24 mouse cellular contexts compared by ENCODE assay signal in the genomic region with DNA sequence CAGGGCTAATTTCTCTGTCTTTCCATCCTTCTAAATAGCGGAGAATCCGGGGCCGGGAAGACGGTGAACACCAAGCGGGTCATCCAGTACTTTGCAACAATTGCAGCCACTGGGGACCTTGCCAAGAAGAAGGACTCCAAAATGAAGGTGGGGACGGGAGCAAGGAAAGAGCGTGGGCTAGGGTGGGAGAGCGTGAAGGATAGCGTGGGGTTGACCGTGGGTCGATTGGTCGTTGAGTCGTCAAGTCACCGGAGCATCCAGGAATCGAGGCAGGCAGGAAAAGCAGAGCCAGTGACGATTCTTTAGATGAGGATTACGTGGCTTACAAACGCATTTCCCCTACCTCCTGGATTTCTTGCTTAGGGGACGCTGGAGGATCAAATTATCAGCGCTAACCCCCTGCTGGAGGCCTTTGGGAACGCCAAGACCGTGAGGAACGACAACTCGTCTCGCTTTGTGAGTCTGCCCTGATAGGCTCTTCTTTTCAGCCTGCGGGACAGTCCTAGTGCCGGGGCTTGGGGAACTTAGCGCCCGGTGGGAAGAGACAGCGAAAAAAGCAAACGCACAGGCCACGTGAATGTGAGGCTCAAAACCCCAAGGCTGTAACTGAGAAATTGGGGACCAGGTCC. TPM values are rescaled to one million over a fixed set of nuclear protein-coding genes. Genes with fewer than 3 reads are reported as not detected.
DNase-seq lines count a peak whose midpoint lies in the region; ATAC-seq and TF ChIP-seq lines count a peak whose summit lies in the region.
"Had no signal": no experiment of that assay in that cellular context is flagged by ENCODE, and none has a peak within 500 bp of the region (broad histone marks: within the 10 kb centered on the region; RNA-seq: fewer than 3 reads in every experiment).

No protein-coding gene starts in this region.

- H3K9ac ChIP-seq in hindbrain, postnatal 0 days (replicated peaks; ENCODE audit: low read length) = no peak overlapping the region
- no peak overlapping the region for H3K9ac ChIP-seq in midbrain, postnatal 0 days (replicated peaks; ENCODE audit: low read length, poor library complexity, severe bottlenecking)
- no peak overlapping the region for H3K9ac ChIP-seq in midbrain, embryonic 15.5 days
- H3K9ac ChIP-seq: forebrain, embryonic 15.5 days; hindbrain, embryonic 13.5 days; limb, embryonic 13.5 days; liver, embryonic 13.5 days; neural tube, embryonic 13.5 days had no signal

- H3K4me1 ChIP-seq in hindbrain, postnatal 0 days (ENCODE audit: insufficient read depth, low read length) = 0 out of 2 replicates have a peak, but pooled peaks cover 5% of the 10 kb centered on the region
- H3K4me1 ChIP-seq in hindbrain, embryonic 10.5 days (replicated peaks) = peaks cover 35% of the 10 kb centered on the region
- H3K4me1 ChIP-seq in midbrain, postnatal 0 days (ENCODE audit: insufficient read depth, low read length) = no peaks in the 10 kb centered on the region
- no peaks in the 10 kb centered on the region for H3K4me1 ChIP-seq in midbrain, embryonic 15.5 days
- H3K4me1 ChIP-seq: forebrain, embryonic 15.5 days had no signal

- TF ChIP-seq CTCF in hindbrain, postnatal 0 days (IDR thresholded peaks at IDR 0.05; ENCODE audit: low read depth) = peak; percentile 35; the same call in 1 of the 2 replicates
- peak; percentile 20; the same call in 1 of the 2 replicates for TF ChIP-seq CTCF in midbrain, postnatal 0 days (IDR thresholded peaks at IDR 0.05)

- H3K4me3 ChIP-seq in hindbrain, postnatal 0 days (ENCODE audit: low read length) = no peak overlapping the region
- no peak overlapping the region for H3K4me3 ChIP-seq in hindbrain, embryonic 10.5 days
- H3K4me3 ChIP-seq in midbrain, postnatal 0 days (ENCODE audit: low read depth, low read length) = no peak overlapping the region
- H3K4me3 ChIP-seq in midbrain, embryonic 15.5 days = no peak overlapping the region
- H3K4me3 ChIP-seq: forebrain, embryonic 15.5 days; heart, embryonic 10.5 days; hindbrain, embryonic 13.5 days; limb, embryonic 13.5 days; liver, embryonic 13.5 days; neural tube, embryonic 13.5 days had no signal

- ATAC-seq in hindbrain, postnatal 0 days = no peak
- no peak for ATAC-seq in midbrain, postnatal 0 days (ENCODE audit: low FRiP score)
- no peak for ATAC-seq in midbrain, embryonic 15.5 days (replicated peaks)
- ATAC-seq: forebrain, embryonic 15.5 days; lung, postnatal 0 days had no signal

- no peak overlapping the region for H3K27ac ChIP-seq in hindbrain, postnatal 0 days
- no peak overlapping the region for H3K27ac ChIP-seq in hindbrain, embryonic 10.5 days
- H3K27ac ChIP-seq in midbrain, postnatal 0 days (ENCODE audit: low read depth, low read length) = no peak overlapping the region
- H3K27ac ChIP-seq in midbrain, embryonic 15.5 days = no peak overlapping the region
- H3K27ac ChIP-seq: forebrain, embryonic 15.5 days; heart, embryonic 10.5 days; hindbrain, embryonic 13.5 days; limb, embryonic 13.5 days; liver, embryonic 13.5 days; neural tube, embryonic 13.5 days had no signal

- no peaks in the 10 kb centered on the region for H3K9me3 ChIP-seq in hindbrain, postnatal 0 days (ENCODE audit: low read length)
- no peaks in the 10 kb centered on the region for H3K9me3 ChIP-seq in hindbrain, embryonic 10.5 days
- H3K9me3 ChIP-seq in midbrain, postnatal 0 days (ENCODE audit: low read length) = no peaks in the 10 kb centered on the region
- H3K9me3 ChIP-seq in midbrain, embryonic 15.5 days = no peaks in the 10 kb centered on the region
- H3K9me3 ChIP-seq: forebrain, embryonic 15.5 days; G1E; heart, embryonic 10.5 days; hindbrain, embryonic 13.5 days; limb, embryonic 13.5 days; liver, embryonic 13.5 days; neural tube, embryonic 13.5 days had no signal

- peak overlapping the region; percentile 21; the same call in 1 of the 2 replicates for H3K4me2 ChIP-seq in hindbrain, postnatal 0 days (ENCODE audit: low read depth, low read length)
- H3K4me2 ChIP-seq in midbrain, postnatal 0 days (ENCODE audit: low read depth, low read length, poor library complexity, severe bottlenecking) = no peak overlapping the region
- no peak overlapping the region for H3K4me2 ChIP-seq in midbrain, embryonic 15.5 days
- H3K4me2 ChIP-seq: forebrain, embryonic 15.5 days; hindbrain, embryonic 13.5 days; limb, embryonic 13.5 days; liver, embryonic 13.5 days; neural tube, embryonic 13.5 days had no signal

- no peaks in the 10 kb centered on the region for H3K36me3 ChIP-seq in hindbrain, postnatal 0 days (ENCODE audit: insufficient read depth, low read length)
- no peaks in the 10 kb centered on the region for H3K36me3 ChIP-seq in hindbrain, embryonic 10.5 days
- H3K36me3 ChIP-seq in midbrain, postnatal 0 days (ENCODE audit: insufficient read depth, low read length) = no peaks in the 10 kb centered on the region
- no peaks in the 10 kb centered on the region for H3K36me3 ChIP-seq in midbrain, embryonic 15.5 days (replicated peaks)
- H3K36me3 ChIP-seq: forebrain, embryonic 15.5 days; G1E; heart, embryonic 10.5 days; hindbrain, embryonic 13.5 days; limb, embryonic 13.5 days; liver, embryonic 13.5 days; neural tube, embryonic 13.5 days had no signal

- H3K27me3 ChIP-seq in hindbrain, postnatal 0 days (ENCODE audit: insufficient read depth, low read length) = peaks cover 13% of the 10 kb centered on the region; the same call in 1 of the 2 replicates
- peaks cover 33% of the 10 kb centered on the region for H3K27me3 ChIP-seq in hindbrain, embryonic 10.5 days (ENCODE audit: insufficient read depth, poor library complexity, severe bottlenecking)
- 0 out of 2 replicates have a peak, but pooled peaks cover 7% of the 10 kb centered on the region for H3K27me3 ChIP-seq in midbrain, postnatal 0 days (ENCODE audit: insufficient read depth, low read length)
- peaks cover 12% of the 10 kb centered on the region for H3K27me3 ChIP-seq in midbrain, embryonic 15.5 days (replicated peaks)

- DNase-seq in hindbrain, postnatal 0 days (ENCODE audit: low spot score) = no peak
- no peak for DNase-seq in hindbrain, embryonic 10.5 days (ENCODE audit: low spot score)
- no peak for DNase-seq in midbrain, postnatal 0 days (ENCODE audit: low spot score)
- peak; percentile 82 for DNase-seq in ZHBTc4 (ENCODE audit: low read depth, low spot score)
- no peak for DNase-seq in natural killer cell, adult 2 months (ENCODE audit: low spot score in 2 of 2)
- no peak for DNase-seq in left cerebral cortex, postnatal 36 days (ENCODE audit: low spot score in 2 of 2)
- DNase-seq: adrenal gland, postnatal 36 days; cerebellum, adult 2 months; gastrocnemius, postnatal 36 days; kidney, adult 11 months; liver, embryonic 13.5 days; right cerebral cortex, postnatal 25 days; thymus, adult 18-20 months; thymus, postnatal 4 days had no signal

- intact Hi-C loops in left cerebral cortex, postnatal 36 days (cut with DNase I) = loop anchor here (2.0 kb wide), 1 partner anchor 59 kb away; the partner anchor contains the start of gene Tmem220

- WGBS in hindbrain, postnatal 0 days = 46% methylated on average over 32 of the region's 32 CpGs
- WGBS in hindbrain, embryonic 10.5 days = 38% methylated on average over 32 of the region's 32 CpGs
- WGBS in midbrain, postnatal 0 days = 38% methylated on average over 32 of the region's 32 CpGs
- WGBS in midbrain, embryonic 15.5 days = 42% methylated on average over 32 of the region's 32 CpGs

RNA-seq across cellular contexts. Expression of gene Myh3, which starts 5.7 kb away (rescaled TPM):
- 1.1 and 3.0 TPM in 2 replicates for total RNA-seq in hindbrain, postnatal 0 days (2014; rRNA removed)
- polyA plus RNA-seq in hindbrain, postnatal 0 days (2015; fragmentation: Nextera tagmentation; extraction: Ambion mirVana) = 0.25 and 0.35 TPM in 2 replicates
- 0.49 and 0.69 TPM in 2 replicates for polyA plus RNA-seq in hindbrain, embryonic 10.5 days (2016; fragmentation: Nextera tagmentation; extraction: Ambion mirVana)
- 0.24 and 1.2 TPM in 2 replicates for total RNA-seq in midbrain, postnatal 0 days (2014; rRNA removed)
- 0.13 and 0.25 TPM in 2 replicates for polyA plus RNA-seq in midbrain, postnatal 0 days (2015; fragmentation: Nextera tagmentation; extraction: Ambion mirVana)
- 0.15 and 0.22 TPM in 2 replicates for polyA plus RNA-seq in midbrain, embryonic 15.5 days (2015; fragmentation: Nextera tagmentation; extraction: Ambion mirVana)
- 1 to 10 TPM; 3.5 to 6.2 TPM for total RNA-seq in left cerebral cortex, postnatal 36 days (2021)
- total RNA-seq: G1E; megakaryocyte progenitor cell, adult 5-6 weeks had no signal
- polyA plus RNA-seq: G1E; spleen, adult 2 months had no signal

RNA-seq across cellular contexts. Expression of gene Sco1, which starts 31.4 kb away (rescaled TPM):
- 11.0 and 13.8 TPM in 2 replicates for total RNA-seq in hindbrain, postnatal 0 days (2014; rRNA removed)
- polyA plus RNA-seq in hindbrain, postnatal 0 days (2015; fragmentation: Nextera tagmentation; extraction: Ambion mirVana) = 13.6 and 14.9 TPM in 2 replicates
- polyA plus RNA-seq in hindbrain, embryonic 10.5 days (2016; fragmentation: Nextera tagmentation; extraction: Ambion mirVana) = 18.0 and 22.3 TPM in 2 replicates
- total RNA-seq in midbrain, postnatal 0 days (2014; rRNA removed) = 11.2 and 12.4 TPM in 2 replicates
- 13.2 and 14.7 TPM in 2 replicates for polyA plus RNA-seq in midbrain, postnatal 0 days (2015; fragmentation: Nextera tagmentation; extraction: Ambion mirVana)
- 13.5 and 14.0 TPM in 2 replicates for polyA plus RNA-seq in midbrain, embryonic 15.5 days (2015; fragmentation: Nextera tagmentation; extraction: Ambion mirVana)
- total RNA-seq in left cerebral cortex, postnatal 36 days (2021) = 10 to 100 TPM in 1 of 2 experiments, 1 to 10 TPM in 1; 9.0 to 12.1 TPM

RNA-seq across cellular contexts. Expression of gene Adprm, which starts 31.4 kb away (rescaled TPM):
- total RNA-seq in hindbrain, postnatal 0 days (2014; rRNA removed) = 15.6 and 18.9 TPM in 2 replicates
- 25.3 and 29.5 TPM in 2 replicates for polyA plus RNA-seq in hindbrain, postnatal 0 days (2015; fragmentation: Nextera tagmentation; extraction: Ambion mirVana)
- polyA plus RNA-seq in hindbrain, embryonic 10.5 days (2016; fragmentation: Nextera tagmentation; extraction: Ambion mirVana) = 28.3 and 30.4 TPM in 2 replicates
- total RNA-seq in midbrain, postnatal 0 days (2014; rRNA removed) = 23.7 and 28.6 TPM in 2 replicates
- polyA plus RNA-seq in midbrain, postnatal 0 days (2015; fragmentation: Nextera tagmentation; extraction: Ambion mirVana) = 25.9 and 28.1 TPM in 2 replicates
- polyA plus RNA-seq in midbrain, embryonic 15.5 days (2015; fragmentation: Nextera tagmentation; extraction: Ambion mirVana) = 32.4 and 35.3 TPM in 2 replicates
- 10 to 100 TPM; 24.8 to 26.7 TPM for total RNA-seq in left cerebral cortex, postnatal 36 days (2021)

RNA-seq across cellular contexts. Expression of gene Tmem220, which starts 58.9 kb away (rescaled TPM):
- total RNA-seq in hindbrain, postnatal 0 days (2014; rRNA removed) = 0.26 TPM in 1 of 2 replicates, not detected in the other
- polyA plus RNA-seq in hindbrain, postnatal 0 days (2015; fragmentation: Nextera tagmentation; extraction: Ambion mirVana) = 0.97 and 1.1 TPM in 2 replicates
- polyA plus RNA-seq in hindbrain, embryonic 10.5 days (2016; fragmentation: Nextera tagmentation; extraction: Ambion mirVana) = 0.43 and 1.5 TPM in 2 replicates
- 0.11 and 0.28 TPM in 2 replicates for total RNA-seq in midbrain, postnatal 0 days (2014; rRNA removed)
- 0.50 and 0.93 TPM in 2 replicates for polyA plus RNA-seq in midbrain, postnatal 0 days (2015; fragmentation: Nextera tagmentation; extraction: Ambion mirVana)
- polyA plus RNA-seq in midbrain, embryonic 15.5 days (2015; fragmentation: Nextera tagmentation; extraction: Ambion mirVana) = 0.54 and 0.59 TPM in 2 replicates
- total RNA-seq in left cerebral cortex, postnatal 36 days (2021) = under 1 TPM; 0.27 to 0.68 TPM
